Mouse (Mus musculus): ENCODE results near the gene Defb35.
"Not testable (repeated sequence)": the region's sequence is repeated elsewhere in the genome, so short reads cannot be mapped to it uniquely, and the experiment has no call there.

DNA sequence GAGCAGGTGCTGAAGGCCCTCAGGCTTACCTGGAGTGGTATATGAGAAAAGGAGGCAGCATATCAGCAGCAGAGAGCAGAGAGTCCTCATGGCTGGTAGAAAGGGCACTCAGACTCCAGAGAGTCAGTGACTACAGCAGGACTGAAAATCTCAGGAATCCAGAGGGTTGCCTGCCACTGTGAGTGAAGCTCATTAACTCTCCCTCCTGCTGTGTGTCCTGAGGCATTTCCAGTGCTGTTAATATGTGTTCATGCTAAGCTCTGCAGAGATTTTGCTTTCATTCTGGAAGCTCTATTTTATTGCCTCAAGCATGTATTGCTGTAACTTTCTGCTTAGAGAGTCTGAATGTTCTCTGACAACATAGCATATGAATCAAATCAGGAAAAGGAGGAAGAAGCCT lies 31.9 kb upstream of the Defb35 start, which contains the start of gene Defb11:
- TF ChIP-seq CTCF, EP300 (IDR thresholded peaks at IDR 0.05; ENCODE audit: low read depth): not testable (repeated sequence)
